Mouse (Mus musculus): Measurements from ENCODE around the gene Mark1.
A peak's percentile ranks its signal among the peaks of the same experiment; 100 is the strongest.

Mark1 gene

GRCm38 (mm10) chr1:184958818-184959217, 40.6 kb downstream of the Mark1 start:
- no peak for DNase-seq

- DNase-seq: no peak
Observed at GRCm38 (mm10) chr1:184958388-184958787, 41.0 kb downstream of the Mark1 start.

GRCm38 (mm10) chr1:184951758-184952157, 47.6 kb downstream of the Mark1 start:
- DNase-seq: no peak

GRCm38 (mm10) chr1:184951057-184951456, 48.3 kb downstream of the Mark1 start:
- no peak for DNase-seq

GRCm38 (mm10) chr1:184938106-184938505, 61.3 kb downstream of the Mark1 start:
- peak; percentile 21 for DNase-seq

GRCm38 (mm10) chr1:184935980-184936379, 63.4 kb downstream of the Mark1 start:
- no peak for DNase-seq

- no peak for DNase-seq
Observed at GRCm38 (mm10) chr1:184935490-184935889, 63.9 kb downstream of the Mark1 start.

GRCm38 (mm10) chr1:184931097-184931496, 68.3 kb downstream of the Mark1 start:
- no peak for DNase-seq

GRCm38 (mm10) chr1:184928382-184928781, 71.0 kb downstream of the Mark1 start:
- DNase-seq: no peak

GRCm38 (mm10) chr1:184927911-184928310, 71.5 kb downstream of the Mark1 start:
- DNase-seq: no peak

- DNase-seq: no peak
Observed at GRCm38 (mm10) chr1:184922824-184923223, 76.5 kb downstream of the Mark1 start.

- no peak for DNase-seq
Observed at GRCm38 (mm10) chr1:184920057-184920456, 79.3 kb downstream of the Mark1 start.

- DNase-seq: peak; percentile 31
Observed at GRCm38 (mm10) chr1:184918227-184918888, 81.0 kb downstream of the Mark1 start.

GRCm38 (mm10) chr1:184912336-184912735, 87.0 kb downstream of the Mark1 start:
- DNase-seq: peak; percentile 26

GRCm38 (mm10) chr1:184911861-184912260, 87.5 kb downstream of the Mark1 start:
- peak; percentile 78 for DNase-seq

GRCm38 (mm10) chr1:184908558-184908957, 90.8 kb downstream of the Mark1 start:
- DNase-seq: peak; percentile 16

GRCm38 (mm10) chr1:184905904-184906745, 93.2 kb downstream of the Mark1 start:
- no peak for DNase-seq

- no peak for DNase-seq
Observed at GRCm38 (mm10) chr1:184905371-184905770, 94.0 kb downstream of the Mark1 start.

- DNase-seq: no peak
Observed at GRCm38 (mm10) chr1:184903697-184904096, 95.7 kb downstream of the Mark1 start.

GRCm38 (mm10) chr1:184902886-184903285, 96.5 kb downstream of the Mark1 start:
- DNase-seq: no peak

- DNase-seq: no peak
Observed at GRCm38 (mm10) chr1:184897350-184897749, 102.0 kb downstream of the Mark1 start.

- DNase-seq: no peak
Observed at GRCm38 (mm10) chr1:184891998-184892397, 107.4 kb downstream of the Mark1 start.

GRCm38 (mm10) chr1:184889454-184889853, 109.9 kb downstream of the Mark1 start:
- DNase-seq: no peak

GRCm38 (mm10) chr1:184886160-184886559, 113.2 kb downstream of the Mark1 start:
- DNase-seq: no peak
